Mouse (Mus musculus): ENCODE measurements around the gene Tmem86b.

The Tmem86b gene

GRCm38 (mm10) chr7:4631031-4631430 is at the start of gene Tmem86b:
Tmem86b (minus strand) TSS chr7:4631422.
- no peak for DNase-seq (ENCODE audit: low read depth, low spot score)

- no peak for DNase-seq (ENCODE audit: low read depth, low spot score)
These were observed 44.0 kb upstream of the Tmem86b start for GRCm38 (mm10) chr7:4675200-4675599.

GRCm38 (mm10) chr7:4674114-4674731 is 43.0 kb upstream of the Tmem86b start:
- DNase-seq (ENCODE audit: low read depth, low spot score), result no peak

GRCm38 (mm10) chr7:4671956-4672355 is 40.7 kb upstream of the Tmem86b start:
- DNase-seq (ENCODE audit: low read depth, low spot score), result no peak

- DNase-seq (ENCODE audit: low read depth, low spot score), result no peak
These were observed 39.5 kb upstream of the Tmem86b start for GRCm38 (mm10) chr7:4670655-4671255.

GRCm38 (mm10) chr7:4669156-4669555 is 37.9 kb upstream of the Tmem86b start:
- no peak for DNase-seq (ENCODE audit: low read depth, low spot score)

- DNase-seq (ENCODE audit: low read depth, low spot score), result no peak
These were observed 37.3 kb upstream of the Tmem86b start for GRCm38 (mm10) chr7:4668506-4668905.

GRCm38 (mm10) chr7:4666871-4667270 is 35.6 kb upstream of the Tmem86b start:
- no peak for DNase-seq (ENCODE audit: low read depth, low spot score)

- no peak for DNase-seq (ENCODE audit: low read depth, low spot score)
These were observed 32.5 kb upstream of the Tmem86b start for GRCm38 (mm10) chr7:4663742-4664141.

- DNase-seq (ENCODE audit: low read depth, low spot score), result no peak
These were observed 32.0 kb upstream of the Tmem86b start for GRCm38 (mm10) chr7:4663179-4663578.

- no peak for DNase-seq (ENCODE audit: low read depth, low spot score)
These were observed 28.8 kb upstream of the Tmem86b start for GRCm38 (mm10) chr7:4659911-4660443.

GRCm38 (mm10) chr7:4658912-4659551 is 27.8 kb upstream of the Tmem86b start, which contains the start of gene Ppp6r1:
Ppp6r1 (minus strand) TSS chr7:4659019.
- peak; percentile 96 for DNase-seq (ENCODE audit: low read depth, low spot score)

GRCm38 (mm10) chr7:4658128-4658907 is 27.1 kb upstream of the Tmem86b start:
- peak; percentile 40 for DNase-seq (ENCODE audit: low read depth, low spot score)

GRCm38 (mm10) chr7:4657521-4658127 is 26.4 kb upstream of the Tmem86b start:
- DNase-seq (ENCODE audit: low read depth, low spot score), result no peak

- DNase-seq (ENCODE audit: low read depth, low spot score), result no peak
These were observed 25.6 kb upstream of the Tmem86b start for GRCm38 (mm10) chr7:4656818-4657217.

- DNase-seq (ENCODE audit: low read depth, low spot score), result no peak
These were observed 24.7 kb upstream of the Tmem86b start for GRCm38 (mm10) chr7:4655916-4656315.

- no peak for DNase-seq (ENCODE audit: low read depth, low spot score)
These were observed 24.2 kb upstream of the Tmem86b start for GRCm38 (mm10) chr7:4655393-4655792.

- no peak for DNase-seq (ENCODE audit: low read depth, low spot score)
These were observed 23.0 kb upstream of the Tmem86b start for GRCm38 (mm10) chr7:4654221-4654620.

- DNase-seq (ENCODE audit: low read depth, low spot score), result no peak
These were observed 22.6 kb upstream of the Tmem86b start for GRCm38 (mm10) chr7:4653780-4654179.

- no peak for DNase-seq (ENCODE audit: low read depth, low spot score)
These were observed 22.1 kb upstream of the Tmem86b start for GRCm38 (mm10) chr7:4653351-4653750.

GRCm38 (mm10) chr7:4652726-4653125 is 21.5 kb upstream of the Tmem86b start:
- DNase-seq (ENCODE audit: low read depth, low spot score), result no peak
